Mouse (Mus musculus) c-Kit-positive CD71-positive TER-119-positive erythroid progenitor cells, embryonic 14.5 days (primary cell): ENCODE measurements around the gene Rgma.

Experiments
- DNase-seq: peaks from one replicate; pipeline ENCODE4 v3.0.0-alpha.2; 2013; ENCODE audit warnings: low spot score

Gene Rgma

GRCm38 (mm10) chr7:73433637-73434335 lies 58.5 kb downstream of the Rgma start:
- DNase-seq, result no peak

GRCm38 (mm10) chr7:73434336-73434677 lies 59.0 kb downstream of the Rgma start:
- no peak for DNase-seq

- no peak for DNase-seq
Measured at GRCm38 (mm10) chr7:73435685-73436084, 60.4 kb downstream of the Rgma start.

GRCm38 (mm10) chr7:73441802-73442201 lies 66.5 kb downstream of the Rgma start:
- DNase-seq, result no peak

- DNase-seq, result no peak
Measured at GRCm38 (mm10) chr7:73442246-73442645, 66.9 kb downstream of the Rgma start.

- DNase-seq, result no peak
Measured at GRCm38 (mm10) chr7:73451594-73451993, 76.3 kb downstream of the Rgma start.

- no peak for DNase-seq
Measured at GRCm38 (mm10) chr7:73452187-73452808, 77.0 kb downstream of the Rgma start.

- DNase-seq, result no peak
Measured at GRCm38 (mm10) chr7:73454113-73454512, 78.8 kb downstream of the Rgma start.

GRCm38 (mm10) chr7:73463546-73463945 lies 88.2 kb downstream of the Rgma start:
- no peak for DNase-seq

GRCm38 (mm10) chr7:73467741-73468140 lies 92.4 kb downstream of the Rgma start:
- no peak for DNase-seq
